Comparison of ENCODE assay signal across 8 mouse cellular contexts in the genomic region with DNA sequence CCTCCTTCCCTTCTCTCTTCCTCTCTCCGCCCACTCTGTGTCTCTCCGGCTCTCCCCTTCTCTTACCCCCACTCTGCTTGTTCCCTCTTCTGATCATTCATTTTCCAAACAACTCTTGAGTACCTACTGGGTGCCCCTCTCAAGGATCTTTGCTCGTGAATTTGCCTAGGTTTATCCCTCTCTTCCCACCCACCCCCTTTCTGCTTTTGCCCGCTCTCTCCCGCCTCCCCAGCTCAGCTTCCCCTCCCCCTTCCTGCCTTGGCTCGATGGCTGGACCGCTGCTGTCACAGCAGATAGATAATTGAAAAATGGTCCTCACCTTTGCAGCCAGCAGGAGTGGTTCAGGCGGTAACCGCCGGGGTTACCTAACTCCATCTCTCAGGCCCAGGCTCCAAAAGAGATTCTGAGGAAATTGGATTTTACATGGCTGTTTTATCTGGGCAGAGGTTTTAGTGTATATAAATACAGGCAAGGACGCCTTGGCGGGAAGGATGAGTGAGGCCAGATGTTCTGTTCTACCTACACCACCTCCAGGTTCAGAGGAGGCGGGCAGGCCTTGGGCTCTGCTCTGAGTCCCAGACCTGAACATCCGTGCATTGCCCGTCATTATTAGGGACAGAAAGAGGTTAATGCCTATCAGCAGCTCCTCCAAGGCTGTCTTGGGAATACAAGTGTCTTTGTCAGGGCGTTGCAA.
DNase-seq lines count a peak whose midpoint lies in the region; ATAC-seq lines count a peak whose summit lies in the region.

No protein-coding gene starts in this region.

- H3K4me2 ChIP-seq in kidney, embryonic 14.5 days (replicated peaks; ENCODE audit: low read depth, low read length), result peak overlapping the region; percentile 94
- H3K4me2 ChIP-seq in forebrain, embryonic 12.5 days, result peak overlapping the region; percentile 99
- H3K4me2 ChIP-seq in limb, embryonic 15.5 days, result peak overlapping the region; percentile 98

- H3K36me3 ChIP-seq in kidney, embryonic 14.5 days (ENCODE audit: control insufficient read depth, insufficient read depth, low read length), result no peaks in the 10 kb centered on the region
- H3K36me3 ChIP-seq in forebrain, embryonic 12.5 days (replicated peaks), result no peaks in the 10 kb centered on the region
- H3K36me3 ChIP-seq in limb, embryonic 15.5 days, result no peaks in the 10 kb centered on the region

- 8% methylated on average over 16 of the region's 16 CpGs for WGBS in kidney, embryonic 14.5 days
- WGBS in forebrain, embryonic 12.5 days, result 2% methylated on average over 16 of the region's 16 CpGs
- whole genome bisulfite sequencing in limb, embryonic 15.5 days, result 12% methylated on average over 16 of the region's 16 CpGs

- 0 out of 2 replicates have a peak, but pooled peaks have one; percentile 32 for ATAC-seq in kidney, embryonic 14.5 days (ENCODE audit: low FRiP score, low TSS enrichment)
- ATAC-seq in cerebellum, adult (ENCODE audit: insufficient number of reproducible peaks, low FRiP score, low TSS enrichment), result peak; percentile 16; the same call in 1 of the 2 replicates
- peak; percentile 47 for ATAC-seq in forebrain, embryonic 12.5 days (ENCODE audit: low FRiP score)
- no peak for ATAC-seq in limb, embryonic 15.5 days (ENCODE audit: insufficient number of reproducible peaks, low FRiP score, low TSS enrichment, low read depth)
- ATAC-seq in megakaryocyte-erythroid progenitor cell, adult 5-6 weeks (replicated peaks; ENCODE audit: low FRiP score, low TSS enrichment, poor library complexity, severe bottlenecking), result no peak

- no peaks in the 10 kb centered on the region for H3K9me3 ChIP-seq in kidney, embryonic 14.5 days (ENCODE audit: control insufficient read depth, low read length)
- H3K9me3 ChIP-seq in forebrain, embryonic 12.5 days, result no peaks in the 10 kb centered on the region
- no peaks in the 10 kb centered on the region for H3K9me3 ChIP-seq in limb, embryonic 15.5 days

- H3K4me3 ChIP-seq in kidney, embryonic 14.5 days (ENCODE audit: low read length), result peak overlapping the region; percentile 51
- peak overlapping the region; percentile 56 for H3K4me3 ChIP-seq in forebrain, embryonic 12.5 days (replicated peaks)
- H3K4me3 ChIP-seq in limb, embryonic 15.5 days, result peak overlapping the region; percentile 59

- H3K9ac ChIP-seq in kidney, embryonic 14.5 days (ENCODE audit: low read depth, low read length), result no peak overlapping the region
- H3K9ac ChIP-seq in forebrain, embryonic 12.5 days, result peak overlapping the region; percentile 72
- H3K9ac ChIP-seq in limb, embryonic 15.5 days, result no peak overlapping the region

- no peak for DNase-seq in kidney, adult 9 months
- no peak for DNase-seq in urinary bladder, postnatal 14 days (ENCODE audit: low spot score)
- DNase-seq in frontal cortex, adult 2 months (ENCODE audit: extremely low spot score in 1 of 2, low spot score in 1 of 2), result no peak

- H3K4me1 ChIP-seq in kidney, embryonic 14.5 days (ENCODE audit: control insufficient read depth, insufficient read depth, low read length), result peaks cover 10% of the 10 kb centered on the region; the same call in 1 of the 2 replicates
- peaks cover 35% of the 10 kb centered on the region for H3K4me1 ChIP-seq in forebrain, embryonic 12.5 days
- peaks cover 22% of the 10 kb centered on the region for H3K4me1 ChIP-seq in limb, embryonic 15.5 days

- H3K27me3 ChIP-seq in kidney, embryonic 14.5 days (ENCODE audit: control insufficient read depth, insufficient read depth, low read length), result peaks cover 37% of the 10 kb centered on the region
- H3K27me3 ChIP-seq in forebrain, embryonic 12.5 days, result peaks cover 97% of the 10 kb centered on the region
- H3K27me3 ChIP-seq in limb, embryonic 15.5 days, result peaks cover 67% of the 10 kb centered on the region

- no peak overlapping the region; the same call in 1 of the 2 replicates for H3K27ac ChIP-seq in kidney, embryonic 14.5 days (ENCODE audit: low read depth, low read length)
- peak overlapping the region; percentile 94 for H3K27ac ChIP-seq in forebrain, embryonic 12.5 days
- H3K27ac ChIP-seq in limb, embryonic 15.5 days, result no peak overlapping the region

Comparison
In these comparisons a context has a peak if more than half of its experiments do, and no peak if none do; other contexts are left out.
1. ATAC-seq: peak in kidney, embryonic 14.5 days (single experiment), cerebellum, adult (single experiment) and forebrain, embryonic 12.5 days (single experiment); none in limb, embryonic 15.5 days (single experiment) and megakaryocyte-erythroid progenitor cell, adult 5-6 weeks (single experiment).
2. Peak in every context shown above with its lines, with median percentiles within 50 percentile points of each other: H3K4me2 ChIP-seq and H3K4me3 ChIP-seq.